Mouse (Mus musculus): ENCODE data around the gene Ski. TPM values are rescaled to one million over a fixed set of nuclear protein-coding genes. Genes with fewer than 3 reads are reported as not detected.
"Not testable (repeated sequence)": the region's sequence is repeated elsewhere in the genome, so short reads cannot be mapped to it uniquely, and the experiment has no call there.

Gene Ski
- total RNA-seq (2018; cell fraction: chromatin; rRNA removed): 10 to 100 TPM; 17.1 to 57.4 (median 34.0) TPM
- total RNA-seq (2018; cell fraction: cytosol; rRNA removed): 10 to 100 TPM; 23.8 to 66.1 (median 41.1) TPM
- 10 to 100 TPM; 24.7 to 87.0 (median 49.1) TPM for total RNA-seq (2018; cell fraction: nucleus; rRNA removed)
- polyA plus RNA-seq (2018): 39.6 to 44.6 TPM (median 40.4 TPM) in 3 replicates

DNA sequence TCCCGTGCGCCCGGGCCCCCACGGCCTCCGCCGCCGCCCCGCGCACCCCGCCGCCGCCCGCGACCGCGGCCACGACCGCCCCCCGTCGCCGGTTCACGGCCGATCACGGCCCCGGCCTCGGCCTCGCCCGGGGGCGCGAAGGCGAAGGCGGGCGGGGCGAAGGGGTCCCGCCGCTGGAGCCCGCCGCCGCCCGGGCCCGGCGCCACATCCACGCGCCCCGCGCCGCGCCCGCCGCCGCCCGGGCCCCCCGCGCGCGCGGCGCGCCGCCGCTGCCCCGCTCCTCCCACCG is at the start of gene Ski:
Gene Ski (minus strand): TSS at position 41 of the 289 bp plus-strand sequence.
- WGBS (ENCODE audit: missing documents): 1% methylated on average over 9 of the region's 63 CpGs
- Histone ChIP-seq H3K4me3 (ENCODE audit: inconsistent target) (peak within 1 kb of the TSS; percentile 63), H3K27ac (peak within 1 kb of the TSS; percentile 86), H3K36me3 (ENCODE audit: inconsistent target) (no peaks in the 10 kb centered on the region), H3K79me2 (ENCODE audit: inconsistent target) (peaks cover 46% of the 10 kb centered on the region)

DNA sequence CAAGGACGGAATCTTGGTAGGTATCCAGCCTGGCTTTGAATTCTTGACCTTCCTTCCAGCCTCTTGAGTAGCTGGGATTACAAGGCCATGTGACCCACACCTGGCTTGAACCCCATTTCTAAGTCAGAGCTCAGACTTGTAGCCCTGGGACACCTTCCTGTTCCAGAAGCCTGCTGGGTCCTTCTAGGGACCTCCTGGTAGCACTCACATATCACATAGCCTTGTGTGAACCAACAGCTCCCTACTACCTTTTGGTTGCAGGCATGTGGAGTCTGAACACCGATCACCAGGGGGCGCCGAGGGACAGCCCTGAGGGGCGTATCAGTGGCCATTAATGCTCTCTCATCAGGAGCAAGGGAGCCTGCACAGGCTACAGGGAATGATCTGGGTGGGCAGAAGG is 46.0 kb upstream of the Ski start:
- Histone ChIP-seq H3K36me3 (ENCODE audit: inconsistent target) (no peaks in the 10 kb centered on the region), H3K4me3 (ENCODE audit: inconsistent target) (no peak overlapping the region), H3K79me2 (ENCODE audit: inconsistent target) (no peaks in the 10 kb centered on the region), H3K27ac (no peak overlapping the region)
- WGBS (ENCODE audit: missing documents): 25% methylated on average over 5 of the region's 5 CpGs

DNA sequence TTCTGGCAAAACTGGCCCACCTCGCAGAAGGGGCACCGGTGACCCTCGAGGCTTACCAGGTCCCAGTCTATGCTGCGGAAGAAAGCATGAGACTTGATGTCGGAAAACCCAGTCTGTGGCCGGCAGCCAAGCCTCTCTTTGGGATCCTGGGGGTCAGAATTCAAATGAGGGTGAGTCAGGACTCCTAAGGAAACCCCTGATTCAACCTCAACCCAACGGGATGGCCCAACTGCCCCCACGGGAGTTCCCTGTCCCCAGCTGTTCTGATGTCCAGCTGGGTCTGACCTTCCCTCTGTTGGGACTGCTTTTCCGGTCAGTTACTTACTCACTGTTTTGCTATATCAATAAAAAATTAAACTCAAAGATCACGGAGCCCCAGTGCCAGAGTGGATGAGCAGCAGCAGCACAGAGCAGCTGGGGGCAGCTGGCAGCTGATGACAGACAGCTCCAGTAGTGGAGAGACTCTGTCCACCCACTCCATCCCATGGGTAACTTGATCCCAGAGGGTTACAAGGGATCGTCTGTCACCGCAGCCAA is 45.3 kb upstream of the Ski start:
- 62% methylated on average over 12 of the region's 12 CpGs for WGBS (ENCODE audit: missing documents)
- Histone ChIP-seq H3K4me3 (ENCODE audit: inconsistent target) (no peak overlapping the region), H3K79me2 (ENCODE audit: inconsistent target) (no peaks in the 10 kb centered on the region), H3K36me3 (ENCODE audit: inconsistent target) (no peaks in the 10 kb centered on the region), H3K27ac (no peak overlapping the region)

DNA sequence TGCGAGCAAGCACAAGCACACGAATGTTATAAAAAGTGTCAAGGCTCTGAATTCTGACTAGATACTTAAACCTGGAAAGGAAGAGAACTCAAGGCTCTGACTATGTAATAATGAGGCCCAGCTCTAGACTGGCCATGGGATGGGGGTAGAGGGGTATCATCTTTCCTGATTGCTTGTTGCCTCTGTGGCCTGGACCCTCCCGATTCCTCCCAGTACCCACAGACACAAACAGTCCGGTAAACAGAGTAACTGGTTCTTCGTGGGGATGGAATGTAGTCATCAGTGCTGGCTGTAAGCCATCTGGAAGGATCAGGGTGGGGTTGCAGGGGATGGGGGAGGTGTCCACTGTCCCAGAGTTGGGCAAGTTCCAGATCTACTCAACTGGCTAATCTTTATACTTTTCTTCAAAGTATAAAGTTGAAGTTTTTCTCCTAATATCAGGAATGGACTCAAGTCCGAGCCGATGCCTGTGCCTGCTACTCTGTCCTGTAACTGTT is 44.7 kb upstream of the Ski start:
- no peak overlapping the region for H3K4me3 ChIP-seq (ENCODE audit: inconsistent target)
- H3K36me3 ChIP-seq (ENCODE audit: inconsistent target): no peaks in the 10 kb centered on the region
- WGBS (ENCODE audit: missing documents): 72% methylated on average over 7 of the region's 7 CpGs
- H3K27ac ChIP-seq: no peak overlapping the region
- H3K79me2 ChIP-seq (ENCODE audit: inconsistent target): no peaks in the 10 kb centered on the region

DNA sequence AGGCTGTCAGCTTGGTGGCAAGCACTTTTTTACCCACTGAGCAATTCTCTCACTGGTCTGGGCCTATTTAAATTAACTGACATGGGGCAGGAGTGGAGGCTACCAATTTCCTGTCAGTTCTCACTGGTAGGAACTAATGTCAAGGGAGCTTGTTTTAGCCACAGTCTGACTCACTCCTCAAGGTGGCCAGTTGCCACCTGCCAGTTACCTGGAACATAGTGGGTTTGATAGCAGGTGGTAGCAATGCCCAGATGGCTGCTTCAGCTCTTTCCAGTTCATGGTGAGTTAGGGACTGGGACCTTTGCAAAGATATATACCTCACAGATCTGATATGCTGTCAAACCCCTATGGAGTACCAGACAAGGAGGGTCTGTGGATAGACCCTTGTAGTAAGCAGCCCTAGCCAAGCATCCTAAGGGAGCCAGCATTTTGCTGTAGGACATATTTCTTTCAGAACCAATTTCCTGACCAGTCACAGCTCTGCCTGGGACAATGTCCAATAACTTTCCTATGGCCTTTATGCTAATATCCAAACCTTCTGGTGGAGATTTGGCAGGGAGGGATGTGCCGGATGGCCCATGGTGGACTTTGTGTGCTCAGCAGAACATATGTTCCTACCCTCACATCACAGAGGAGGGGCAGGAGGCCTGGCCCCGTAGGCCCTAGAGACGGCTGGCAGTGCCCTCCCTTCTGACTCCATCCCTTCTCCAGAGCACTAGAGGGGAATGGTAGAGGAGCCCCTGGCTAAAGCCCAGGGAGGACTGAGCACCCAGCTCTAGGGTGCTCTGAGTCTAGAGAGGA is 42.3 kb upstream of the Ski start:
- 95% methylated on average over 3 of the region's 3 CpGs for WGBS (ENCODE audit: missing documents)
- Histone ChIP-seq H3K36me3 (ENCODE audit: inconsistent target) (no peaks in the 10 kb centered on the region), H3K27ac (no peak overlapping the region), H3K4me3 (ENCODE audit: inconsistent target) (no peak overlapping the region), H3K79me2 (ENCODE audit: inconsistent target) (no peaks in the 10 kb centered on the region)

DNA sequence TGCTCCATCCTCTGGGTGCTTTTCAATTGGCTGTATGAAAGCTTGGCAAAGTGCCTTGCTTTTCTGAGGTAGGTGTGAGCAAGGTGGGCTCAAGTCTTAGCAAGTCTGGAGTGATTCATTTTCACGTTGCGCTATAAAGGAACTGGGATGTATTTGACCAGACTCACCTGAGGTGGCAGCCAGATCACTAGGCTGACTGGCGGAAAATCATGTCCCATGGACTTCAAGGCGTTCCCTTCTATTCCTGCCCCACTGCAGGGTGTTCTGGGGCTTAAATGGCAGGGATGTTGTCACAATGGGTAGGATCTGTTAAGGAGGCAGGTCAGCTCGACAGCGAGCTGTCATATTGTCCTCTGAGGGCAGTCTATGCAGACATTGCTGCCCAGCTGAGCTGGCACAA is 29.9 kb upstream of the Ski start:
- WGBS (ENCODE audit: missing documents): 94% methylated on average over 6 of the region's 6 CpGs
- Histone ChIP-seq H3K27ac (no peak overlapping the region), H3K79me2 (ENCODE audit: inconsistent target) (no peaks in the 10 kb centered on the region; the same call in 1 of the 2 replicates), H3K4me3 (ENCODE audit: inconsistent target) (no peak overlapping the region), H3K36me3 (ENCODE audit: inconsistent target) (no peaks in the 10 kb centered on the region; the same call in 1 of the 2 replicates)

DNA sequence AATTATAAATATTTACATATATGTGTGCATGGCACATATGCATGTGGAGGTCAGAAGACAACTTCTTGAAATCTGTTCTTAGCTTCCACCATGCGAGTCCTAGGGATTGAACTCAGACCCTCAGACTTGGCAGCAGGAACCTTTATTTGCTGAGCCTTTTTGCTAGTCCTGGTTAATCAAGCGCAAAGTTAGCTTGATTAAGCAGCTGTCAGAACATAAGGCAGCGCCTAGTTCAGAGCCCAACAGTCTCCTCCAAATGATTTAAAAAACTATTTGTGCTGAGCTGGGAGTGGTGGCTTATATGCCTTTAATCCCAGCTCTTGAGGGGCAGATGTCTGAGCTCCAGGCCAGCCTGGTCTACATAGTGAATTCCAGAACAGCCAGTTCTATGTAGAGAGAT is 28.8 kb upstream of the Ski start:
- 100% methylated on average over 3 of the region's 3 CpGs for WGBS (ENCODE audit: missing documents)
- Histone ChIP-seq H3K27ac (no peak overlapping the region), H3K4me3 (ENCODE audit: inconsistent target) (no peak overlapping the region), H3K79me2 (ENCODE audit: inconsistent target) (no peaks in the 10 kb centered on the region; the same call in 1 of the 2 replicates), H3K36me3 (ENCODE audit: inconsistent target) (no peaks in the 10 kb centered on the region; the same call in 1 of the 2 replicates)

DNA sequence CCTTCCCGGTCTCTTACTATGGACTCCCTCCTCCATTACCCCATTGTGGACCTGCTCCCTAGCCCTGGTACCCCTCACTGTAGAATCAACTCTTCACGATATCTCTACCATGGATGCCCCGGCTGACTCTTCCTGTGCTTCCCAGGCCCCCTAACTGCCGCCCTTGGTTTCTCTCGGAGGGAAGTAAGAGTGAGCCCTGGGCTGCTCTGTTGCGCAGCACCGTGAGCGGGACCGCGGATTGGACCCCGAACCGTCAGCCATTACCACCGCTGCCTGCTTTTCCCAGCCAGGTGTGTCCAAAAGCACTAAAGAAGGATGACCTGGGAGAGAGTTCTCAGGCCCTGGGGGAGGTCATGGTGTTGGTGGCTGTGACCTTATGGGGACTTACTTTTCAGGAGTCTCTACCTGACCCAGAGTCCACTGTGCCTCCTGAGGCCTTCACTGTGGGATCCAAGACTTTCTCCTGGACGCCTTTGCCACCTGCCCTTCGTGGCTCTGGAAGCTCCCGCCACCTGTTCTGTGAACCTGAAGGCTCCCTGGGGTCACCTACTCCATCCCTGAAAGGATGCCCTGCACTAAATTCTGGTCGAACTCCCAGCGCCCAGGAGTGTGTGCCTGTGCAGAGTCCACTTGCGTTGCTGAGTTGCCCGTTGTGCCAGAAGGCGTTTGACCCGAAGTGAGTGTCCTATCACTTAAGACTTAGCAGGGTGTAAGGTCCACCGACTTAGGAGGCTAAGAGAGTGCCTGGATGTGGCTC is 28.1 kb upstream of the Ski start:
- no peaks in the 10 kb centered on the region; the same call in 1 of the 2 replicates for H3K36me3 ChIP-seq (ENCODE audit: inconsistent target)
- peak overlapping the region; percentile 82 for H3K27ac ChIP-seq
- peak overlapping the region; percentile 83 for H3K4me3 ChIP-seq (ENCODE audit: inconsistent target)
- H3K79me2 ChIP-seq (ENCODE audit: inconsistent target): no peaks in the 10 kb centered on the region; the same call in 1 of the 2 replicates
- 31% methylated on average over 22 of the region's 23 CpGs for WGBS (ENCODE audit: missing documents)

DNA sequence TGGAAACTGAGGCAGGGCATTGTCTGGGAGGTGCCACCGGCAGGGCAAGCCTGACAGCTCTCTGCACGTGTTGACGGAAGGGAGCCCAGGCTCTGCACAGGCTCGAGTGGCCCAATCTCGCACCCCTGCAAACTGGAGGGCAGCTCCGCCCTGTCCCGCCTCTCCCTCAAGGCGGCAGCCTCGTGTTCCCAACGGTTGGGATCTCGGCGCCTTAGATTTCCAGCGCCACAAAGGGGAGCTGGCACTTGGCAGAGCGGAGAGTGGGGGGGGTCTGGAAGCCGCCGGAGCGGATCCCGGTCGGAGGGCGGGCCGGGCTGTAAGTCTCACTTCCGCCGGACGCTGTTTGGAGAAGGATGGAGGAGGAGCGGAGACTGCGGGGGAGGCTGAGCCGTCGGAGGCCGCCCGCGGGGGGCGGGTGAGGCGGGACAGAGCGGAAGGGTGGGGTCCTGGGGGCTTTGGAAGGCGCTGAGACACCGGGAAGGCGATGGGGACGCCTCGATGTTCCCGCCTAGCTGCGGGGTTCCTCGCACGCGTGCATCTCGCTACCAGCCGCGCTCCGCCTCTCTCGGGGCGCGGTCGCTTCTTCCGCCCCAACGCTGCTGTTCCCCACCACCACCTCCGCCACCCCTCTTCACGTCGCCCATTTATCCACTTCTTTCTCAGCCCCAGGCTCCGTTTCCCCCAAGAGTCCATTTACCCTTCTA is 27.4 kb upstream of the Ski start, which contains the start of gene Faap20:
Gene Faap20 (plus strand): TSS at position 155 of the 704 bp plus-strand sequence.
- WGBS (ENCODE audit: missing documents): under 1% methylated on average over 53 of the region's 58 CpGs
- no peaks in the 10 kb centered on the region; the same call in 1 of the 2 replicates for H3K79me2 ChIP-seq (ENCODE audit: inconsistent target)
- H3K4me3 ChIP-seq (ENCODE audit: inconsistent target): peak within 1 kb of the TSS; percentile 83
- no peaks in the 10 kb centered on the region; the same call in 1 of the 2 replicates for H3K36me3 ChIP-seq (ENCODE audit: inconsistent target)
- H3K27ac ChIP-seq: peak within 1 kb of the TSS; percentile 82

DNA sequence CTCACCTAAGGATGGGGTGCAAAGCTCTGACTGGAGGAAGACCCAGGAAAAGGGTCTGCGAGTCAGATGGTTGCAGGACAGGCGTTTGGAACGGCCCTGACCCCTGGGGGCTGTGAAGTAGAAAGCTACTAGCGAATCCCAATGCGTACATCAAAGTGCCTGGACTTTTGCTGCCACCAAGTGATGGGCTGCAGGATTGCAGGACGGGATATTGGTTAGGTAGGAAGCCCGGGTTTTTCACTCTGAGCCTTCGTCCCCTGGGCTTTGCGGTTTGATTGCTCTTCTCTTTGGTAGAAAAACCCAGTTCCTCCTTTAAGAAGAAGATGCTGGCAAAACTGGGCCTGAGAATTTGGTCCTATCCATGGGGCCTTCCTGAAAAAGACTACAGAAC is 26.9 kb upstream of the Ski start:
- Histone ChIP-seq H3K27ac (peak overlapping the region; percentile 82), H3K36me3 (ENCODE audit: inconsistent target) (no peaks in the 10 kb centered on the region; the same call in 1 of the 2 replicates), H3K79me2 (ENCODE audit: inconsistent target) (no peaks in the 10 kb centered on the region; the same call in 1 of the 2 replicates), H3K4me3 (ENCODE audit: inconsistent target) (peak overlapping the region; percentile 83)
- 0% methylated on average over 9 of the region's 9 CpGs for WGBS (ENCODE audit: missing documents)

DNA sequence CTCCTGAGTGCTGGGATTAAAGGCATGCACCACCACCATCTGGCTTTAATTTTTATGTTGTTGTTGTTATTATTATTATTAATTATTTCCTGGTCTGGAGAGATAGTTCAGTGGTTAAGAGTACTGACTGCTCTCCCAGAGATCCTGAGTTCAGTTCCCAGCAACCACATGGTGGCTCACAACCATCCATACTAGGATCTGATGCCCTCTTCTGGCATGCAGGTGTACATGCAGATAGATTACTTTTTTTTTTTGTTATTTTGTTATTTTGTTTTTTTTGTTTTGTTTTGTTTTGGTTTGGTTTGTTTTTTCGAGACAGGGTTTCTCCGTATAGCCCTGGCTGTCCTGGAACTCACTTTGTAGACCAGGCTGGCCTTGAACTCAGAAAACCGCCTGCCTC is 25.7 kb upstream of the Ski start:
- 100% methylated on average over 3 of the region's 3 CpGs for WGBS (ENCODE audit: missing documents)
- not testable (repeated sequence) for H3K36me3 ChIP-seq (ENCODE audit: inconsistent target); H3K27ac ChIP-seq; H3K79me2 ChIP-seq (ENCODE audit: inconsistent target); H3K4me3 ChIP-seq (ENCODE audit: inconsistent target)

DNA sequence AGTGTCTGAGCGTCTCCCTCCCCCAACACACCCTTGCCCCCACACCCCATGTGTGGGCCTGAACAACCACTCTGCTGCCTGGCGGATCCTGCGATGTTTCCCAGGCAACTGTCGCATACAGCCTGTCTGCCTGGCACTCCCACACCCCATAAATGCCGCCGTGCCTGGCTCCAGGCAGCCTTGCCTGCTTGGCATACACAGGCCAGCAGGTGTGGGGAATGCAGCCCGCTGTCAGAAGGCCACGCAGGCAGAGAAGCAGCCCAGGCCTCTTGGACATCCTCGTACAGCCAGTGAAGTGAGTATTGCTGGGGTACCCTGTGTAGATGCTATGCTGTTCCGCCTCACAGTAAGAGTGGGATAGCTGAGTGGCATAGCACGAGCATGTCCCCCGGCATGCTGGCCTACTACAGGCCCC is 24.3 kb upstream of the Ski start:
- H3K4me3 ChIP-seq (ENCODE audit: inconsistent target): no peak overlapping the region
- WGBS (ENCODE audit: missing documents): 97% methylated on average over 12 of the region's 12 CpGs
- no peaks in the 10 kb centered on the region; the same call in 1 of the 2 replicates for H3K79me2 ChIP-seq (ENCODE audit: inconsistent target)
- no peak overlapping the region for H3K27ac ChIP-seq
- H3K36me3 ChIP-seq (ENCODE audit: inconsistent target): no peaks in the 10 kb centered on the region; the same call in 1 of the 2 replicates

DNA sequence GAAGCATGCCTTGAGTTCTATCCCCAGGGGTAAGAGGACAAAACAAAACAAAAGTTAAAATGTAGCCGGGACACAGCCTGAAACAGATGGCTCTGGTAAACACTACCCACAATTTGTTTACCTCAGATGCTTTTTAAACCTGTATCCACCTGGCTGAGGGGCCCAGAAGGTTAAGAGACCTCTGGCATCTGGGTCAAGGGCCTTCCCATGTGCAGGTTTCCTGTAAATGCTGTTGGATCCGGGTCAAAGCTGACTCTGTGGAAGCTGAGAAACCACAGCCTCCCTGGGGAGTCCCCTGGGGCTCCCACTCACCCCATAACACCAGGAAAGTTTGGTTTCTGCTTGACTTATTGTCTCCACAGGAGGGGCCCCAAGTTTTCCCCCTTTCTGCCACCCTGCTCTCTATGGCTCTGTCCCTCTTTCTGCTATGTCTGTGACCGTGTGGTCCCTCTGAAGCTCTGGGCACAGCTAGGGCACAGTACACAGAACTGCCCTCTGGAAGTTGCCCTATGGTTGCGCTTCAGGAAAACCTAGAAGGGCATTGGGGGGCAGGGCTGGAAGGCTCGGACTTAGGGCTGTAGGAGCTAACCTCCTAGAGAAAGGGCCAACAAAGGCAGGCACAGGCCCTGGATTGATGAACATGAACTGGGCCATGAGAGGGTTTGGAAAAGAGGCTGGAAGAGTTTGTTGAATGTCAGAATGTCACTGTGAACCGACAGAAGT is 23.5 kb upstream of the Ski start:
- Histone ChIP-seq H3K27ac (no peak overlapping the region), H3K79me2 (ENCODE audit: inconsistent target) (no peaks in the 10 kb centered on the region; the same call in 1 of the 2 replicates), H3K36me3 (ENCODE audit: inconsistent target) (no peaks in the 10 kb centered on the region), H3K4me3 (ENCODE audit: inconsistent target) (no peak overlapping the region)
- WGBS (ENCODE audit: missing documents): 66% methylated on average over 6 of the region's 6 CpGs
